Mouse (Mus musculus) embryonic fibroblast, embryonic 13.5 days (primary cell): ENCODE measurements around the gene Pik3r1. TPM values are rescaled to one million over a fixed set of nuclear protein-coding genes. Genes with fewer than 3 reads are reported as not detected.
A peak's percentile ranks its signal among the peaks of the same experiment; 100 is the strongest.

Source experiments
- H3K27ac ChIP-seq: 2 replicates; pipeline ENCODE4 v1.5.1; 2012; ENCODE audit warnings: low read length, control low read depth, inconsistent platforms; ENCODE audit not compliant: insufficient read depth
- H3K4me1 ChIP-seq: 2 replicates; pipeline ENCODE4 v1.6.1; 2011; ENCODE audit warnings: low read length; ENCODE audit not compliant: control insufficient read depth, insufficient read depth
- H3K4me3 ChIP-seq: 2 replicates; pipeline ENCODE4 v1.5.1; 2011; ENCODE audit warnings: mild to moderate bottlenecking, control low read depth, low read length; ENCODE audit not compliant: insufficient read depth
- CTCF ChIP-seq: IDR thresholded peaks from 2 replicates; pipeline ENCODE4 v1.5.1; 2011; ENCODE audit warnings: mild to moderate bottlenecking, control low read depth, low read length, moderate library complexity, borderline replicate concordance; ENCODE audit not compliant: insufficient read depth
- POLR2A ChIP-seq: IDR thresholded peaks from 2 replicates; pipeline ENCODE4 v1.6.1; 2011; ENCODE audit warnings: low read depth, mild to moderate bottlenecking, control low read depth, low read length, moderate library complexity
- polyA plus RNA-seq: library from polyadenylated mRNA; stranded (reverse); fragments of >200 nt; gene quantifications from 2 replicates; pipeline ENCODE4 v1.2.4, GENCODE M21; 2011; ENCODE audit warnings: low read depth; ENCODE audit not compliant: missing spikeins, insufficient read length

Pik3r1 gene
- polyA plus RNA-seq, 1 experiment, result 78.3 TPM

- H3K4me3 ChIP-seq, result no peak overlapping the region
- H3K4me1 ChIP-seq, result peaks cover 15% of the 10 kb centered on the region
- TF ChIP-seq POLR2A (no peak), CTCF (no peak)
- peak overlapping the region; percentile 81 for H3K27ac ChIP-seq
Measured at GRCm38 (mm10) chr13:101696827-101697226, 71.2 kb downstream of the Pik3r1 start.

- no peak for TF ChIP-seq CTCF
- no peak for TF ChIP-seq POLR2A
- H3K27ac ChIP-seq, result peak overlapping the region; percentile 81
- H3K4me3 ChIP-seq, result no peak overlapping the region
- peaks cover 15% of the 10 kb centered on the region for H3K4me1 ChIP-seq
Measured at GRCm38 (mm10) chr13:101696316-101696715, 71.7 kb downstream of the Pik3r1 start.

- Histone ChIP-seq H3K4me3 (no peak overlapping the region), H3K4me1 (peaks cover 15% of the 10 kb centered on the region), H3K27ac (peak overlapping the region; percentile 81)
- TF ChIP-seq CTCF (0 out of 2 replicates have a peak, but pooled peaks have one; percentile 7), POLR2A (no peak)
Measured at GRCm38 (mm10) chr13:101695876-101696275, 72.1 kb downstream of the Pik3r1 start.

GRCm38 (mm10) chr13:101694496-101695251 lies 73.3 kb downstream of the Pik3r1 start:
- TF ChIP-seq POLR2A (no peak), CTCF (no peak)
- Histone ChIP-seq H3K4me3 (peak overlapping the region; percentile 51), H3K27ac (peak overlapping the region; percentile 19; the same call in 1 of the 2 replicates), H3K4me1 (peaks cover 20% of the 10 kb centered on the region)

- no peak overlapping the region for H3K27ac ChIP-seq
- peak overlapping the region; percentile 51 for H3K4me3 ChIP-seq
- peaks cover 20% of the 10 kb centered on the region for H3K4me1 ChIP-seq
- TF ChIP-seq CTCF (0 out of 2 replicates have a peak, but pooled peaks have one; percentile 15), POLR2A (no peak)
Measured at GRCm38 (mm10) chr13:101693967-101694495, 74.0 kb downstream of the Pik3r1 start.

- TF ChIP-seq CTCF (no peak), POLR2A (no peak)
- H3K4me3 ChIP-seq, result peak overlapping the region; percentile 7; the same call in 1 of the 2 replicates
- H3K27ac ChIP-seq, result no peak overlapping the region
- H3K4me1 ChIP-seq, result peaks cover 20% of the 10 kb centered on the region
Measured at GRCm38 (mm10) chr13:101692866-101693691, 74.9 kb downstream of the Pik3r1 start.

- no peak for TF ChIP-seq CTCF
- peak; percentile 50; the same call in 1 of the 2 replicates for TF ChIP-seq POLR2A
- Histone ChIP-seq H3K27ac (no peak overlapping the region), H3K4me3 (no peak overlapping the region; the same call in 1 of the 2 replicates), H3K4me1 (peaks cover 20% of the 10 kb centered on the region)
Measured at GRCm38 (mm10) chr13:101692239-101692784, 75.7 kb downstream of the Pik3r1 start.

GRCm38 (mm10) chr13:101691669-101692068 lies 76.3 kb downstream of the Pik3r1 start:
- Histone ChIP-seq H3K4me3 (no peak overlapping the region; the same call in 1 of the 2 replicates), H3K27ac (no peak overlapping the region), H3K4me1 (peaks cover 20% of the 10 kb centered on the region)
- TF ChIP-seq POLR2A, result no peak; the same call in 1 of the 2 replicates
- no peak for TF ChIP-seq CTCF

GRCm38 (mm10) chr13:101690911-101691655 lies 76.9 kb downstream of the Pik3r1 start:
- no peak overlapping the region for H3K27ac ChIP-seq
- H3K4me3 ChIP-seq, result no peak overlapping the region; the same call in 1 of the 2 replicates
- H3K4me1 ChIP-seq, result peaks cover 16% of the 10 kb centered on the region
- TF ChIP-seq POLR2A (no peak), CTCF (no peak)
